Mouse (Mus musculus) bone marrow, adult 2 months (tissue): ENCODE data around the gene H2al1c. TPM values are rescaled to one million over a fixed set of nuclear protein-coding genes. Genes with fewer than 3 reads are reported as not detected.
"Not testable (repeated sequence)": the region's sequence is repeated elsewhere in the genome, so short reads cannot be mapped to it uniquely, and the experiment has no call there.

Experiments
- H3K27ac ChIP-seq: fragments of 200-500 bp; 2 replicates; pipeline ENCODE4 v1.5.1; 2012; ENCODE audit warnings: low read depth, mild to moderate bottlenecking, control low read depth, inconsistent platforms, low read length; ENCODE audit not compliant: control insufficient read depth, poor library complexity, insufficient read depth
- H3K4me1 ChIP-seq: fragments of 200-500 bp; 2 replicates; pipeline ENCODE4 v1.6.1; 2011; ENCODE audit warnings: low read length; ENCODE audit not compliant: control insufficient read depth, insufficient read depth
- H3K4me3 ChIP-seq: fragments of 200-500 bp; replicated peaks from 2 replicates; pipeline ENCODE3; 2011; ENCODE audit warnings: mild to moderate bottlenecking, low read depth, low read length, control low read depth; ENCODE audit not compliant: control insufficient read depth
- CTCF ChIP-seq: fragments of 200-500 bp; IDR thresholded peaks from 2 replicates; pipeline ENCODE4 v1.5.1; 2011; ENCODE audit warnings: low read length, control low read depth; ENCODE audit not compliant: control insufficient read depth, insufficient read depth
- POLR2A ChIP-seq: fragments of 200-500 bp; IDR thresholded peaks from 2 replicates; pipeline ENCODE4 v1.6.1; 2011; ENCODE audit warnings: low read depth, mild to moderate bottlenecking, control low read depth, low read length, borderline replicate concordance; ENCODE audit not compliant: control insufficient read depth
- WGBS: fragments of 180-500 bp; shearing (Covaris S2); methylation state at CpG from one replicate; pipeline ENCODE4 v1.1.7; 2018; 5-methylcytosine and 5-hydroxymethylcytosine counted together
- polyA plus RNA-seq: library from polyadenylated mRNA; stranded (reverse); fragments of >200 nt; gene quantifications from 2 replicates; pipeline ENCODE4 v1.2.4, GENCODE M21; 2011; ENCODE audit warnings: low replicate concordance; ENCODE audit not compliant: missing spikeins, insufficient read depth, insufficient read length

Gene H2al1c
- polyA plus RNA-seq, 1 experiment: not detected

- not testable (repeated sequence) for H3K27ac ChIP-seq, H3K4me3 ChIP-seq, H3K4me1 ChIP-seq
- no CpG with 5 or more reads among the region's 3 CpGs for WGBS
These were observed 6.2 kb downstream of the H2al1c start, which contains the start of gene H2al1e for GRCm38 (mm10) chrX:11311634-11312033. TSS of gene H2al1e (plus strand) at chrX:11311934.

- WGBS: no CpG with 5 or more reads among the region's 6 CpGs
- not testable (repeated sequence) for H3K4me3 ChIP-seq, H3K4me1 ChIP-seq, H3K27ac ChIP-seq
These were observed 9.4 kb downstream of the H2al1c start, which contains the start of gene H2al1f for GRCm38 (mm10) chrX:11314858-11315257. TSS of gene H2al1f (plus strand) at chrX:11315158.

GRCm38 (mm10) chrX:11317956-11318355, 12.5 kb downstream of the H2al1c start, which contains the start of gene H2al1g:
TSS of gene H2al1g (plus strand) at chrX:11318256.
- H3K4me1 ChIP-seq, H3K4me3 ChIP-seq: not testable (repeated sequence)
- WGBS: no CpG with 5 or more reads among the region's 3 CpGs

GRCm38 (mm10) chrX:11321192-11321591, 15.7 kb downstream of the H2al1c start, which contains the start of gene H2al1h:
TSS of gene H2al1h (plus strand) at chrX:11321492.
- H3K4me3 ChIP-seq, H3K27ac ChIP-seq: not testable (repeated sequence)
- no CpG with 5 or more reads among the region's 6 CpGs for WGBS

More at GRCm38 (mm10) chrX:11317956-11318355, 12.5 kb downstream of the H2al1c start, which contains the start of gene H2al1g:
- H3K27ac ChIP-seq: not testable (repeated sequence)

GRCm38 (mm10) chrX:11324359-11324758, 18.9 kb downstream of the H2al1c start, which contains the start of gene H2al1i:
TSS of gene H2al1i (plus strand) at chrX:11324659.
- WGBS: no CpG with 5 or more reads among the region's 5 CpGs
- not testable (repeated sequence) for H3K4me1 ChIP-seq, H3K27ac ChIP-seq, H3K4me3 ChIP-seq

More at GRCm38 (mm10) chrX:11321192-11321591, 15.7 kb downstream of the H2al1c start, which contains the start of gene H2al1h:
- not testable (repeated sequence) for H3K4me1 ChIP-seq

- H3K27ac ChIP-seq, H3K4me1 ChIP-seq, H3K4me3 ChIP-seq: not testable (repeated sequence)
- 84% methylated on average over 2 of the region's 2 CpGs for WGBS
These were observed 22.1 kb downstream of the H2al1c start, which contains the start of gene H2al1j for GRCm38 (mm10) chrX:11327522-11327921. TSS of gene H2al1j (plus strand) at chrX:11327822.

GRCm38 (mm10) chrX:11345762-11346161, 40.3 kb downstream of the H2al1c start:
- TF ChIP-seq CTCF (no peak), POLR2A (no peak)
- 73% methylated on average over 9 of the region's 9 CpGs for WGBS
- no peak overlapping the region for H3K4me3 ChIP-seq
- H3K27ac ChIP-seq: no peak overlapping the region
- H3K4me1 ChIP-seq: no peaks in the 10 kb centered on the region

GRCm38 (mm10) chrX:11346756-11347155, 41.3 kb downstream of the H2al1c start:
- WGBS: 82% methylated on average over 3 of the region's 3 CpGs
- Histone ChIP-seq H3K27ac (no peak overlapping the region), H3K4me1 (no peaks in the 10 kb centered on the region), H3K4me3 (no peak overlapping the region)
- TF ChIP-seq POLR2A (no peak), CTCF (no peak)

Other genes starting within 250 kb of the H2al1c start
- not detected in 2 replicates for gene H2al1a, start 6.4 kb upstream of the H2al1c start, polyA plus RNA-seq
- gene H2al1b, start 3.2 kb upstream of the H2al1c start, polyA plus RNA-seq: not detected in 2 replicates
- gene H2al1d, start 3.2 kb downstream of the H2al1c start, polyA plus RNA-seq: not detected in 2 replicates
- 3.4 TPM in 1 of 2 replicates, not detected in the other for gene H2al1e, start 6.3 kb downstream of the H2al1c start, polyA plus RNA-seq
- not detected in 2 replicates for gene H2al1f, start 9.5 kb downstream of the H2al1c start, polyA plus RNA-seq
- not detected in 2 replicates for gene H2al1g, start 12.6 kb downstream of the H2al1c start, polyA plus RNA-seq
- gene H2al1h, start 15.8 kb downstream of the H2al1c start, polyA plus RNA-seq: not detected in 2 replicates
- not detected in 2 replicates for gene H2al1i, start 19.0 kb downstream of the H2al1c start, polyA plus RNA-seq
- gene H2al1j, start 22.2 kb downstream of the H2al1c start, polyA plus RNA-seq: not detected in 2 replicates